Mouse (Mus musculus) hematopoietic stem cell, adult 5-6 weeks (primary cell): Measurements from ENCODE around the gene Rapgef1. TPM values are rescaled to one million over a fixed set of nuclear protein-coding genes. Genes with fewer than 3 reads are reported as not detected.
"Not testable (repeated sequence)": the region's sequence is repeated elsewhere in the genome, so short reads cannot be mapped to it uniquely, and the experiment has no call there.

Experiments used
- ATAC-seq, 2 experiments: fragments of 125-278 bp in 1 of 2; replicated peaks in 1 of 2; 2 replicates each; pipeline ENCODE4 v1.8.0; 2016 to 2017; ENCODE audit warnings: inconsistent platforms in 2 of 2, mild to moderate bottlenecking in 2 of 2, moderate number of reproducible peaks in 2 of 2, low read depth in 1 of 2, moderate TSS enrichment in 1 of 2; ENCODE audit not compliant: low FRiP score in 2 of 2, poor library complexity in 2 of 2, severe bottlenecking in 2 of 2, insufficient read depth in 1 of 2, low TSS enrichment in 1 of 2
- total RNA-seq: library from RNA; stranded (forward); fragments of 172-1452, 232-1000 nt; gene quantifications from 2 replicates; pipeline ENCODE4 v1.2.3, GENCODE M21; 2017

Gene Rapgef1
- total RNA-seq, 1 experiment from 2014 or later, result 32.4 TPM

DNA sequence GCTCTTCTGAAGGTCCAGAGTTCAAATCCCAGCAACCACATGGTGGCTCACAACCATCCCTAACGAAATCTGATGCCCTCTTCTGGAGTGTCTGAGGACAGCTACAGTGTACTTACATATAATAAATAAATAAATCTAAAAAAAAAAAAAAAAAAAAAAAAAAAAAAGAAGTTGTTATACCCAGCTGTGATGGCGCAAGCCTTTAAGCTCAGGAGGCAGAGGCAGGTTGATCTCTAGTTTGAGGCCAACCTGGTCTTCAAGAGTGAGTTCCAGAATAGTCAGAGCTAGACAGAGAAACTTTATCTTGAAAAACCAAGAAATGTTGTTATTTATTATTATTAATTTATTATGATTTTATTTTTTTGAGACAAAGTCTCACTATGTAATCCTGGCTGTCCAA lies 161.7 kb downstream of the Rapgef1 start:
- ATAC-seq, result not testable (repeated sequence)

DNA sequence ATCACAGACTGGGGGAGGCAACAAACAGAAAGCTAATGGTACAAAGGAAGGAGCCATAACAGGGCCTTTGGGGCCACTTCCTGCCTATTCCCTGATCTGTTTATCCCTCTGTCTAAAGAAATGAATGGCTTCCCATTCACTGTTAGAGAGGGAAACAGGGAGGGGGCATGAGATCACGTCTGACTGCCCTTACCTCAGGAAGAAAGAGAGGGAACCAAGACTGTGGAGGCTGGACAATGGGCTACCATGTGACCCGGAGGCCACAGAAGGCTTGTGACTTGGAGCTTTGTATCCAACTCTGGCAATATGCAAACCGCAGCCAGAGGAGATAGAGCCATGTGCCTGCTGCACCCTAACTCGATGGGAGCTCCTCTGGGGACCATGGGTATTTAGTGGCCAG lies 164.8 kb downstream of the Rapgef1 start:
- no peak for ATAC-seq

DNA sequence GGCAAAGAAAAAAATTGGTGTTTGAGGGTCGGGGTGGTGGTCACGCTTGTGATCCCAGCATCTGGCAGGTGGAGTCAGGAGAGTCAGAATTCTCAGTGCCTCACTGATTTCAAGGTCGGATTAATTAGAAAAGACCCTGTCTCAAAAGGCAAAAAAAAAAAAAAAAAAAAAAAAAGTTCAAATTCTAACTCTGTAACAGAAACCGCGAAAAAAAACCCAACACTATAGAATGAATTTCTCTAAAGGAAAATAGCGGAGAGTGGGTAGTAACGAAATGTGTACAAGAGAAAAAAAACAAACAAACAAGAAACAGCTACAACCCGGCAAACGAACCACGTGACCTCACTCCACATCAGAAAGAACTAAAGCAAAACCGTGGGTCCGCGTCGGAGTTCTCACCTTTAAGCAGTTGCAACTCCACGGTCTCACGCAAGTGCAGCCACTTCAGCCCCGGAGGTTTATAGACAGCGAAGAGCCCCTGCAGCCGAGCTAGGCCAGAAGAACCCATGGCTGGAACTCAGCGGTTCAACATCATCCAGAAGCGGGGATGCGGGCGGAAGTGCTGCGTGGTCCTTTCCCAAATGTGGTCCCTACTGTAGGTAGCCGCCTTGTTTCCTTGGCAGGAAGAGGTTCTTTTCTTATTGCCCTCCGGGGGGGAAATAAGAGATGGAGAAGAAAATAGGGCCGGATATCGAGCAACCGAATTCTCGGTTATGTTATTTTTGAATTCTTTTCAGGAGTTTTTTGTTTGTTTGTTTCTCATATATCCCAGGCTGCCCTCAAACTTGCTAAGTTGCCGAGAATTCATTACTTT lies 167.8 kb downstream of the Rapgef1 start, which contains the start of gene Coq4:
Gene Coq4 (plus strand): TSS at position 390 of the 814 bp plus-strand sequence.
- ATAC-seq, result peak; percentile 88 to 89

DNA sequence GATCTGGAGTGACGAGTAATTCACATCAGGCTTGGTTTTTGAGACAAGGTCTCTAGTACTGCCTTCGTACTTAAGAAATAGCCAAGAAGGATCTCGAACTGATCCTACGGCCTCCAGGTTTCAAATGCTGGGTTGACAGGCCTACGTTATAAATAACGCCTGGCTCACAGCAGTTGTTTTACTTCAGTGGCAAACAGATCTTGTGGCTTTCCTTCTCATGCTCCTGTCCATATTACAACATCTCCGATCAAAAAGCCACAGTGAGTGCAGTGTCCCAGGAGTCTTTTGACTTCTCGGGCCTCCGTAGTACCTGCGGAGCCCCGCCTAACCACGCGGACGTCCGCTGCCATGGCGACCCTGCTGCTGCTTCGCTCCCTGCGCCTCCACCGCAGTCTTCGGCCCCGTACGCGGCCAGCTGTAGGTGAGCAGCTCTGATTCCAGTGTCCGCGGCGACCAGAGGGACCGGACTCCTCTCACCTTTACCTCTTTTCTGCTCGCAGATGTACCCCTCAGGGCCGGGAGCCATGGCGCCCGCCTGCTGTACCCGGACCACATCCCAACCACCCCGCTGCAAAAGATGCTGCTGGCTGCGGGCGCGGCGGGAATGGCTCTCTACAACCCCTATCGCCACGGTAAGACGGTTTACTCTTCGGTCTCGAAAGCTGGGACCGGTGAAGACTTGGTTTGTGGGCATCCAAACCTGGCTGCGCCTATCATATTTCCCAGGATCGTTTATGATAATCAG lies 168.6 kb downstream of the Rapgef1 start, which contains the start of gene Trub2:
Gene Trub2 (minus strand): TSS at position 566 of the 745 bp plus-strand sequence.
- ATAC-seq, result peak; percentile 84 to 88

Other genes starting within 250 kb of the Rapgef1 start
- gene Gm13420, start 132.0 kb downstream of the Rapgef1 start, total RNA-seq, result not detected in 2 replicates
- not detected in 2 replicates for gene Gm13547, start 139.6 kb downstream of the Rapgef1 start, total RNA-seq
- gene Coq4, start 167.8 kb downstream of the Rapgef1 start, total RNA-seq, result 3.6 and 5.3 TPM in 2 replicates
- gene Trub2, start 168.8 kb downstream of the Rapgef1 start, total RNA-seq, result 22.0 and 31.3 TPM in 2 replicates
- 6.4 and 8.6 TPM in 2 replicates for gene Slc27a4, start 182.9 kb downstream of the Rapgef1 start, total RNA-seq
- gene Urm1, start 200.4 kb downstream of the Rapgef1 start, total RNA-seq, result 14.9 and 16.8 TPM in 2 replicates
- gene Cercam, start 249.4 kb downstream of the Rapgef1 start, total RNA-seq, result 6.1 and 7.7 TPM in 2 replicates